Comparison of ENCODE assay signal across 8 mouse cellular contexts in the genomic region with DNA sequence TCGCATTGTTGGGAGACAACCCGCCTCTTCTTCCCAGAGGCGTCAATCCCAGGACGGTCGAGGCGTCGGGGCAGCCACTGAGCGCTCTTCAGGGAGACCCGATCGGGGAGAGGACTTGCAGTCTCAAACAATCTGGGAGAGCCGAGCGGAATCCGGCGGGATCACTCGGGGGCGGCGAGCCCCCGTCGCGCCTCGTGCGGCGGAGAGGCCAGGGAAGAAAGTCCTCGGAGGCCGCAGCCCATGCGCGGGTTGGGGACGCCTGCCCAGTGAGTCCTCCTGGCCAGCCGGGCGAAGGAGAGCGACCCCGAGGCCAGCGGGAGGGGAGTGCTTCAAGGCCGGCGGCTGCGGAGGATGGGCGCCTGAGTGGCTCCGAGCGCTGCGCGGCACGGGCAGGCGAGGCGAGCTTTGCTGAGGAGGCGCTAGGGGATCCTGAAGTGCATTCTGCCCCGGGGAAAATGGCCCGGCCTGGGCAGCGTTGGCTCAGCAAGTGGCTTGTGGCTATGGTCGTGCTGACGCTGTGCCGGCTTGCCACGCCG. TPM values are rescaled to one million over a fixed set of nuclear protein-coding genes. Genes with fewer than 3 reads are reported as not detected.
A peak's percentile ranks its signal among the peaks of the same experiment; 100 is the strongest.
DNase-seq lines count a peak whose midpoint lies in the region; ATAC-seq and TF ChIP-seq lines count a peak whose summit lies in the region.

No protein-coding gene starts in this region.

- TF ChIP-seq POLR2A in lung, adult 2 months (IDR thresholded peaks at IDR 0.05; ENCODE audit: borderline replicate concordance, extremely low read depth, low read depth, low read length) = no peak

- H3K27me3 ChIP-seq in forebrain, embryonic 13.5 days = peaks cover 17% of the 10 kb centered on the region; the same call in 1 of the 2 replicates
- H3K27me3 ChIP-seq in hindbrain, postnatal 0 days (ENCODE audit: insufficient read depth, low read length) = no peaks in the 10 kb centered on the region
- no peaks in the 10 kb centered on the region for H3K27me3 ChIP-seq in splenic B cell, adult 2 months (ENCODE audit: control insufficient read depth, insufficient read depth, low read length, poor library complexity, severe bottlenecking)

- H3K4me1 ChIP-seq in forebrain, embryonic 13.5 days = peaks cover 21% of the 10 kb centered on the region
- peaks cover 10% of the 10 kb centered on the region; the same call in 1 of the 2 replicates for H3K4me1 ChIP-seq in hindbrain, postnatal 0 days (ENCODE audit: insufficient read depth, low read length)
- peaks cover 4% of the 10 kb centered on the region; the same call in 1 of the 2 replicates for H3K4me1 ChIP-seq in lung, adult 2 months (ENCODE audit: control insufficient read depth, insufficient read depth, low read length)

- no peaks in the 10 kb centered on the region for H3K9me3 ChIP-seq in forebrain, embryonic 13.5 days (replicated peaks)
- H3K9me3 ChIP-seq in hindbrain, postnatal 0 days (ENCODE audit: low read length) = no peaks in the 10 kb centered on the region

- peak overlapping the region; percentile 87 for H3K27ac ChIP-seq in forebrain, embryonic 13.5 days
- H3K27ac ChIP-seq in hindbrain, postnatal 0 days = peak overlapping the region; percentile 73

- DNase-seq in ovary, postnatal 36 days (ENCODE audit: low spot score) = peak; percentile 65
- no peak for DNase-seq in ovary, postnatal 10 days (ENCODE audit: low spot score)
- peak; percentile 66 to 68 for DNase-seq in adrenal gland, postnatal 36 days
- peak; percentile 45 for DNase-seq in hindbrain, postnatal 0 days (ENCODE audit: low spot score)
- no peak for DNase-seq in lung, adult 2 months
- peak; percentile 19 for DNase-seq in splenic B cell, adult 2 months (ENCODE audit: low read depth, low spot score)
- no peak for DNase-seq in urinary bladder, adult 2 months (ENCODE audit: low spot score)

- H3K4me2 ChIP-seq in forebrain, embryonic 13.5 days = peak overlapping the region; percentile 89
- H3K4me2 ChIP-seq in hindbrain, postnatal 0 days (ENCODE audit: low read depth, low read length) = peak overlapping the region; percentile 61

- H3K36me3 ChIP-seq in forebrain, embryonic 13.5 days (ENCODE audit: poor library complexity, severe bottlenecking) = no peaks in the 10 kb centered on the region
- H3K36me3 ChIP-seq in hindbrain, postnatal 0 days (ENCODE audit: insufficient read depth, low read length) = no peaks in the 10 kb centered on the region
- no peaks in the 10 kb centered on the region for H3K36me3 ChIP-seq in splenic B cell, adult 2 months (ENCODE audit: control insufficient read depth, insufficient read depth, low read length, poor library complexity, severe bottlenecking)

- peak overlapping the region; percentile 98 for H3K9ac ChIP-seq in forebrain, embryonic 13.5 days
- peak overlapping the region; percentile 51 for H3K9ac ChIP-seq in hindbrain, postnatal 0 days (replicated peaks; ENCODE audit: low read length)

- no peak for ATAC-seq in forebrain, embryonic 13.5 days
- ATAC-seq in hindbrain, postnatal 0 days = peak; percentile 11; the same call in 1 of the 2 replicates

- TF ChIP-seq CTCF in hindbrain, postnatal 0 days (IDR thresholded peaks at IDR 0.05; ENCODE audit: low read depth) = no peak
- TF ChIP-seq CTCF in lung, adult 2 months (IDR thresholded peaks at IDR 0.05; ENCODE audit: insufficient read depth, low read length) = no peak

- peak overlapping the region; percentile 79 for H3K4me3 ChIP-seq in forebrain, embryonic 13.5 days
- H3K4me3 ChIP-seq in hindbrain, postnatal 0 days (ENCODE audit: low read length) = peak overlapping the region; percentile 54
- peak overlapping the region; percentile 85 for H3K4me3 ChIP-seq in lung, adult 2 months (replicated peaks; ENCODE audit: extremely low read depth, low read depth, low read length)

- 29% methylated on average over 48 of the region's 53 CpGs for WGBS in forebrain, embryonic 13.5 days
- 32% methylated on average over 53 of the region's 53 CpGs for WGBS in hindbrain, postnatal 0 days
- 33% methylated on average over 53 of the region's 53 CpGs for WGBS in lung, adult 2 months

RNA-seq across cellular contexts. Expression of gene Efnb1, which starts 0.6 kb away (rescaled TPM):
- 10 to 100 TPM; 55.6 to 57.7 TPM for total RNA-seq in adrenal gland, postnatal 36 days (2021)
- polyA plus RNA-seq in forebrain, embryonic 13.5 days (2015; fragmentation: Nextera tagmentation; extraction: Ambion mirVana) = 67.6 and 71.9 TPM in 2 replicates
- total RNA-seq in hindbrain, postnatal 0 days (2014; rRNA removed) = 29.4 and 30.1 TPM in 2 replicates
- polyA plus RNA-seq in hindbrain, postnatal 0 days (2015; fragmentation: Nextera tagmentation; extraction: Ambion mirVana) = 15.1 and 15.3 TPM in 2 replicates
- 81.4 and 132 TPM in 2 replicates for polyA plus RNA-seq in lung, adult 2 months (2012; rRNA removed)
- polyA plus RNA-seq in urinary bladder, adult 2 months (2012; rRNA removed) = 22.2 and 23.2 TPM in 2 replicates

Comparison
In these comparisons a context has a peak if more than half of its experiments do, and no peak if none do; other contexts are left out.
1. DNase-seq: peak in ovary, postnatal 36 days (single experiment), adrenal gland, postnatal 36 days (2 of 2), hindbrain, postnatal 0 days (single experiment) and splenic B cell, adult 2 months (single experiment); none in ovary, postnatal 10 days (single experiment), lung, adult 2 months (single experiment) and urinary bladder, adult 2 months (single experiment).
2. Peak in every context shown above with its lines, with median percentiles within 50 percentile points of each other: H3K4me3 ChIP-seq.